Comparison of ENCODE assay signal across 8 mouse cellular contexts in genomic region chr10:42018016-42018949, GRCm38 (mm10). TPM values are rescaled to one million over a fixed set of nuclear protein-coding genes. Genes with fewer than 3 reads are reported as not detected.
DNase-seq lines count a peak whose midpoint lies in the region; ATAC-seq and TF ChIP-seq lines count a peak whose summit lies in the region.

Gene Armc2 (minus strand): TSS chr10:42018442.

- WGBS in hindbrain, embryonic 10.5 days: 3% methylated on average over 56 of the region's 58 CpGs
- 2% methylated on average over 50 of the region's 58 CpGs for whole genome bisulfite sequencing in lung, postnatal 0 days

- peak; percentile 81 for DNase-seq in Muller cell, postnatal 12 days (ENCODE audit: inconsistent ontology term)
- DNase-seq in cerebellum, adult 8-10 months: peak; percentile 73
- peak; percentile 56 for DNase-seq in forelimb bud, embryonic 11.5 days (ENCODE audit: low read depth, low spot score)
- DNase-seq in hindbrain, embryonic 10.5 days (ENCODE audit: low spot score): peak; percentile 82
- peak; percentile 68 to 79 for DNase-seq in layer of hippocampus, postnatal 10 days (ENCODE audit: low spot score in 2 of 2)
- DNase-seq in lung, postnatal 0 days (ENCODE audit: low spot score): peak; percentile 84
- DNase-seq in ovary, postnatal 14 days (ENCODE audit: low spot score): peak; percentile 46
- DNase-seq in thymus, postnatal 10 days (ENCODE audit: low spot score in 2 of 2): peak; percentile 38 to 59

- H3K27me3 ChIP-seq in hindbrain, embryonic 10.5 days (ENCODE audit: insufficient read depth, poor library complexity, severe bottlenecking): peaks cover 33% of the 10 kb centered on the region
- H3K27me3 ChIP-seq in lung, postnatal 0 days (replicated peaks; ENCODE audit: insufficient read depth, low read length): no peaks in the 10 kb centered on the region; the same call in 1 of the 2 replicates

- no peak within 1 kb of the TSS for H3K9ac ChIP-seq in lung, postnatal 0 days (replicated peaks; ENCODE audit: low read depth)

- no peaks in the 10 kb centered on the region for H3K36me3 ChIP-seq in hindbrain, embryonic 10.5 days
- H3K36me3 ChIP-seq in lung, postnatal 0 days (ENCODE audit: insufficient read depth, low read length): no peaks in the 10 kb centered on the region

- no peak for TF ChIP-seq EP300 in lung, postnatal 0 days (IDR thresholded peaks at IDR 0.05)

- peaks cover 12% of the 10 kb centered on the region for H3K4me1 ChIP-seq in hindbrain, embryonic 10.5 days (replicated peaks)
- H3K4me1 ChIP-seq in lung, postnatal 0 days (ENCODE audit: insufficient read depth, low read depth, low read length): peaks cover 6% of the 10 kb centered on the region; the same call in 1 of the 2 replicates

- TF ChIP-seq CTCF in lung, postnatal 0 days (IDR thresholded peaks at IDR 0.05): no peak

- H3K9me3 ChIP-seq in hindbrain, embryonic 10.5 days: no peaks in the 10 kb centered on the region
- no peaks in the 10 kb centered on the region for H3K9me3 ChIP-seq in lung, postnatal 0 days (ENCODE audit: low read length)

- H3K4me2 ChIP-seq in lung, postnatal 0 days (replicated peaks; ENCODE audit: low read depth, low read length): peak within 1 kb of the TSS; percentile 68

- peak; percentile 100 for ATAC-seq in lung, postnatal 0 days

- peak within 1 kb of the TSS; percentile 78 for H3K27ac ChIP-seq in hindbrain, embryonic 10.5 days
- no peak within 1 kb of the TSS for H3K27ac ChIP-seq in lung, postnatal 0 days (ENCODE audit: low read length)

- peak within 1 kb of the TSS; percentile 68 for H3K4me3 ChIP-seq in hindbrain, embryonic 10.5 days
- peak within 1 kb of the TSS; percentile 44 for H3K4me3 ChIP-seq in lung, postnatal 0 days (ENCODE audit: low read depth, low read length)

RNA-seq across cellular contexts. Expression of gene Armc2, which starts in this region (rescaled TPM):
- 2.6 and 3.5 TPM in 2 replicates for polyA plus RNA-seq in hindbrain, embryonic 10.5 days (2016; fragmentation: Nextera tagmentation; extraction: Ambion mirVana)
- 10 to 100 TPM; 10.2 to 11.0 TPM for total RNA-seq in layer of hippocampus, postnatal 10 days (2021)
- polyA plus RNA-seq in lung, postnatal 0 days (2015; fragmentation: Nextera tagmentation; extraction: Ambion mirVana): 1.1 and 1.4 TPM in 2 replicates
